Mouse (Mus musculus) cerebellum, adult 2 months (tissue): ENCODE results near the gene Aaed1. TPM values are rescaled to one million over a fixed set of nuclear protein-coding genes. Genes with fewer than 3 reads are reported as not detected.
"Not testable (repeated sequence)": the region's sequence is repeated elsewhere in the genome, so short reads cannot be mapped to it uniquely, and the experiment has no call there.

Experiments used
- DNase-seq, 2 experiments: peaks; one replicate each; pipeline ENCODE4 v3.0.0; 2021
- H3K27ac ChIP-seq: fragments of 200-500 bp; 2 replicates; pipeline ENCODE4 v1.5.1; 2012; ENCODE audit warnings: low read length, control low read depth, inconsistent platforms; ENCODE audit not compliant: insufficient read depth
- H3K27me3 ChIP-seq: fragments of 200-500 bp; 2 replicates; pipeline ENCODE4 v1.6.1; 2012; ENCODE audit warnings: inconsistent platforms, mild to moderate bottlenecking, low read length, moderate library complexity; ENCODE audit not compliant: control insufficient read depth, insufficient read depth
- H3K4me1 ChIP-seq: fragments of 200-500 bp; 2 replicates; pipeline ENCODE4 v1.6.1; 2011; ENCODE audit warnings: low read length; ENCODE audit not compliant: control insufficient read depth, insufficient read depth
- H3K4me3 ChIP-seq: fragments of 200-500 bp; replicated peaks from 2 replicates; pipeline ENCODE3; 2011; ENCODE audit warnings: mild to moderate bottlenecking, low read depth, low read length, control low read depth; ENCODE audit not compliant: insufficient read depth
- CTCF ChIP-seq: fragments of 200-500 bp; IDR thresholded peaks from 2 replicates; pipeline ENCODE4 v1.5.1; 2011; ENCODE audit warnings: low read depth, mild to moderate bottlenecking, control low read depth, low read length, moderate library complexity, borderline replicate concordance; ENCODE audit not compliant: insufficient read depth
- POLR2A ChIP-seq: fragments of 200-500 bp; IDR thresholded peaks from 2 replicates; pipeline ENCODE4 v1.6.1; 2011; ENCODE audit warnings: low read length, control low read depth, borderline replicate concordance; ENCODE audit not compliant: insufficient read depth
- WGBS: fragments of 180-500 bp; shearing (Covaris S2); methylation state at CpG from one replicate; pipeline ENCODE4 v1.1.7; 2018; 5-methylcytosine and 5-hydroxymethylcytosine counted together
- polyA plus RNA-seq: library from polyadenylated mRNA; depleted of rRNA; stranded (reverse); fragments of >200 nt; gene quantifications from 2 replicates; pipeline ENCODE4 v1.2.3, GENCODE M21; 2012

The Aaed1 gene
- polyA plus RNA-seq, 1 experiment, result 21.5 TPM

DNA sequence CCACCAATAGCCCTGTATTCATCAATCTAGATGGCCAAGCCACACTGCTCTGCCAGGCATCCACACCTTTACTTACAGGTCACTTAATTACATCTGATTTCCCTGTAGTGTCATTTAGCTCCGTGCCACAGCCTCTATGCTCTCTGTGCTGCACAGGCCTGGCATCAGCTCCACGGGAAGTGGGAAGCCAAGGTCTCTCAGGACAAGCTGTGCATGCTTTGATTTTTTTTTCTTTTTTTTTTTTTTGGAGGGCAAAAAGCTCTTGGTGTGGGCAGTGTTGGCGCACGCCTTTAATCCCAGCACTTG is 54.0 kb downstream of the Aaed1 start:
- no peak for TF ChIP-seq CTCF
- TF ChIP-seq POLR2A, result no peak
- H3K4me3 ChIP-seq, result no peak overlapping the region
- 8% methylated on average over 4 of the region's 4 CpGs for WGBS
- peak overlapping the region; percentile 68 for H3K27ac ChIP-seq
- peak in 1 of 2 experiments; percentile 87 for DNase-seq
- no peaks in the 10 kb centered on the region for H3K27me3 ChIP-seq
- H3K4me1 ChIP-seq, result peaks cover 22% of the 10 kb centered on the region

DNA sequence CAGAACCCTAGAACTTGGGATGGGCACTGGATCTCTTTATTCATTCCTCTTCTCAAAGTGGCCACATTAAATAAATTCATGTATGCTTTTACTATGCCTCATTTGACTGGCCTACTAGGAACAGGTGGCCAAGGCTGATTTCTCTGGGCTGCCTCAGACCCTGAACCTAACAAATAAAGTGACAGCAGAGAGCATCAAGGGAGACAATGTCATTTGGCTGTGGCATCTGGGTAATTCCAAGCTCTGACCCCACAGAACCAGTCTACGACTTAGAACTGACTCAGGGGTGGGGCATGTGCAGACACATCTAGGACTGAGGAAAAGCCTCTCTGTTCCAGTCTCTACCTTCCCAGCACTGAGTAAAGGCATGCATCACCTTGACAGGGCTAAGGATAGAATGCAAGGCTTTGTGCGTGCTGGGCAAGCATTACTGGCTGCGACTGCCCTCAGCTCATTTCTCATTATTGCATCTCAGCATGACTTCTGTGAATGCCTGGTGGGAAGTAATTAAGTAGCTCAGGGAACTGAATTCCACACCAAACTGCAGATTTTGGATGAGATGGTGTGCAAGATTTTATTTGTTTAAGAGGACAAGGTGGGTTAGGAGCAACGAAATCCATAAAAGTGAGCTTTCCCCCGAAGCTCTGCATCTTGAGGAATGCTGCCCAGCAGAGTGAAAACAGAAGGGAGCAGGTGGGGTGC is 54.5 kb downstream of the Aaed1 start:
- H3K27me3 ChIP-seq, result no peaks in the 10 kb centered on the region
- DNase-seq, result peak; percentile 71 to 85
- TF ChIP-seq CTCF (no peak), POLR2A (no peak)
- WGBS, result 7% methylated on average over 5 of the region's 5 CpGs
- H3K27ac ChIP-seq, result peak overlapping the region; percentile 68
- H3K4me3 ChIP-seq, result no peak overlapping the region
- peaks cover 22% of the 10 kb centered on the region for H3K4me1 ChIP-seq

DNA sequence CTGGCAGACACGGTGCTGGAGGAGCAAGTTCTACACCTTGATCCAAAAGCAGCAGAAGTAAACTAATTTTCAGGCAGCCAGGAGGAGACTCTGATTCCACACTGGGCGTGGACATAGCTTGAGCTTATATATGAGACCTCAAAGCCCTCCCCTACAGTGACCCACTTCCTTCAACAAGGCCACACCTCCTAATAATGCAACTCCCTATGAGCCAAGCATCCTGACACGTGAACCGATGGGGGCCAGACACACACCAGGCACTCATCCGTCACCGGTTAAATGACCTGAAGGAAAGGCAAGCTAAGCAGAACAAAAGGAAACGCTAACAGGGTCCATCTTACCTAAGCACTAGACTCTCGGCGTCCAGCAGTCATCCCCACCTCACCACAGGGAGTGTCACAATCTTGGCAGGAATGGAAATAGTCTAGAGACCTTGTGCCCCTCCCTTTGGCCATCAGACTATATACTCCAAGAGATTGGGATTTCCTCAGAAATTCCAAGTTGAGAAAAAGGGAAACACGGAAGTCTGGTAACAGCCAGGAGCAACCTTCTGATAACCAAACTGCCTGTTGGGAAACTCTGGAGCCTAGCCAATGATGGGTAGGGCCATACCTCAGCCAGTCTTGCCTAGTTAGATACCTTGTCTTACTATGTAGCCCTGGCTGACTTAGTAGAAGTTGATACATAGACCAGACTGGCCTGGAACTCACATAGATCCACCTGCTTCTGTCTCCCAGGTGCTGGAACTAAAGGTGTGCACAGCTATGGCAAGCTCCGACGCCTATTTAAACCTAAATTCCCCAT is 55.3 kb downstream of the Aaed1 start:
- WGBS, result 61% methylated on average over 12 of the region's 12 CpGs
- Histone ChIP-seq H3K27me3 (no peaks in the 10 kb centered on the region), H3K4me1 (peaks cover 22% of the 10 kb centered on the region), H3K27ac (peak overlapping the region; percentile 68), H3K4me3 (no peak overlapping the region)
- TF ChIP-seq POLR2A (no peak), CTCF (no peak)
- peak; percentile 27 to 33 for DNase-seq

DNA sequence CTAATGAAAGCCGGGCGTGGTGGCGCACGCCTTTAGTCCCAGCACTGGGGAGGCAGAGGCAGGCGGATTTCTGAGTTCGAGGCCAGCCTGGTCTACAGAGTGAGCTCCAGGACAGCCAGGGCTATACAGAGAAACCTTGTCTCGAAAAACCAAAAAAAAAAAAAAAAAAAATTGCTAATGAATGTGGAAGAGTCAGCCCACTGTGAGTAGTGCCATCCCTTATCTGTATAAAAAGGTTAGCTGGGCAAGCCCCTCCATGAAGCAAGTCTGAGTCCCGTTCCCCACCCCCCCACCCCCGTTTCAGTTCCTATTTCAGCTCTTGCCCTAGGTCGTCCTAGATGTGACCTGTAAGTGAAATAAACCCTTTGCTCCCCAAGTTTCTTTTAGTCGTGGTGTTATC is 58.3 kb downstream of the Aaed1 start:
- not testable (repeated sequence) for H3K27ac ChIP-seq, DNase-seq, H3K27me3 ChIP-seq, H3K4me3 ChIP-seq
- peaks cover 16% of the 10 kb centered on the region; the same call in 1 of the 2 replicates for H3K4me1 ChIP-seq
- WGBS, result 91% methylated on average over 11 of the region's 11 CpGs

DNA sequence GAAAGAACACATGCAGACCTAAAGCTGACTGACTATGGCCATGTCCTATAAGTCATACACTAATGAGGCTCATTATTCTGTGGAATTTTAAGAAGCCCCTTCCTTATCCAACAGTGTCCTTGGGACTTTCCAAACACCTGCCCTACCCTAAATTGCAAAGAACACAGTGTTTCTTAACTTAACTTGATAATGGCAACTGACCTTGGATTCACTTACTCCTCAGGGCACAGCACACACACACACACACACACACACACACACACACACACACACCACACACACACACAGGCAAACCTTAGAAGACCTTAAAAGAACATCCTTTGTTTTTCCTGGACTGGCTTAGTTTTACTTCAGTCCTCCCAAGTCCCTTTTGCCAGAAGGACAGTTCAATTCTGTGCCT is 58.8 kb downstream of the Aaed1 start:
- no peak for TF ChIP-seq CTCF
- no peak for TF ChIP-seq POLR2A
- Histone ChIP-seq H3K4me1 (peaks cover 16% of the 10 kb centered on the region; the same call in 1 of the 2 replicates), H3K27me3 (no peaks in the 10 kb centered on the region), H3K4me3 (no peak overlapping the region), H3K27ac (no peak overlapping the region)
- no peak for DNase-seq

DNA sequence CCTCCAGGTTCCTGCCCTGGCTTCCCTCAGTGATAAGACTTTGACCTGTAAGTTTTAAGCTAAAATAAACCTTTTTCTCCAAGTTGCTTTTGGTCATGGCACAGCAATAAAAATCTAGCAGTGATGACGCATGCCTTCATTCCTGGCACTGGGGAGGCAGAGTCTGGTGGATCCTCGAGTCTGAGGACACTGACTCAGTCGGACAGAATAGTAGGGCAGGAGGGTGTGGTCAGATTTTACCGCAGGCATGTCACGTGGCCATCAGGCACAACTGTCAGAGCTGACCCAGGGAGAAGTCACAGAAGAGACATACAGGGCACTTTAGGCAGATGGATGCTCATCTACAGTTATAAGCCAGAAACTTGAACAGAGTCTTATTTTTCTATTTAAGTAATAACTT is 60.4 kb downstream of the Aaed1 start:
- Histone ChIP-seq H3K27ac (no peak overlapping the region), H3K27me3 (no peaks in the 10 kb centered on the region), H3K4me1 (peaks cover 7% of the 10 kb centered on the region; the same call in 1 of the 2 replicates), H3K4me3 (no peak overlapping the region)
- whole genome bisulfite sequencing, result 65% methylated on average over 5 of the region's 5 CpGs
- TF ChIP-seq CTCF (no peak), POLR2A (no peak)
- no peak for DNase-seq

DNA sequence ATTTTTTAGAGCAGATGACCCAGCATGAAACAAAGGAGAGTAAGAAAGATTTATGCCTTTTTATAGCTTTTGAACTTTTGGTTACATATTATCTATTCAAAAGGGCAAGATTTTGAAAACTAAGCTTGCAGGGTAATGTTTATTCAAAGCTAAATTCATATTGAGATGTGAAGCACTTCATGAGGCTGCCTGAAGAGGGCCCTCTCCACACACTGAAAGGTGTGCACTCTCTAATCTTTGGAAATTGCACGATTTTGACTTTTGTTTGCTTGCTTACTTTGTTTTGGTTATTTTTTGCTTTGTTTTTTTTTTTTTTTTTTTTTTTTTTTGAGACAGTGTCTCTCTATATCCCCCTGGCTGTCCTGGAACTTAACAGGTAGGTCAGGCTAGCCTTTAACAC is 62.1 kb downstream of the Aaed1 start:
- TF ChIP-seq POLR2A, result no peak
- TF ChIP-seq CTCF, result peak; percentile 59
- peak; percentile 30 to 32 for DNase-seq
- H3K4me3 ChIP-seq, result no peak overlapping the region
- WGBS, result 24% methylated on average over 1 of the region's 1 CpGs
- no peak overlapping the region for H3K27ac ChIP-seq
- H3K4me1 ChIP-seq, result no peaks in the 10 kb centered on the region
- H3K27me3 ChIP-seq, result no peaks in the 10 kb centered on the region
